Mouse (Mus musculus) midbrain, embryonic 11.5 days (tissue): ENCODE measurements around the gene Fbxl16. TPM values are rescaled to one million over a fixed set of nuclear protein-coding genes. Genes with fewer than 3 reads are reported as not detected.

ENCODE experiments used
- ATAC-seq: fragments of 200-750 bp; cut with Nextera tagmentation; 2 replicates; pipeline ENCODE4 v1.8.0; 2017; ENCODE audit warnings: moderate TSS enrichment, moderate library complexity; ENCODE audit not compliant: low FRiP score
- DNase-seq: peaks from one replicate; pipeline ENCODE4 v3.0.0; 2015; ENCODE audit warnings: low spot score; ENCODE audit errors: missing footprints
- H3K27ac ChIP-seq: fragments of 300-500 bp; sonication (generic); 2 replicates; pipeline ENCODE4 v1.5.1; 2014; ENCODE audit warnings: low read depth, low read length
- H3K27me3 ChIP-seq: fragments of 300-500 bp; sonication (generic); 2 replicates; pipeline ENCODE4 v1.6.1; 2014; ENCODE audit warnings: mild to moderate bottlenecking, low read length, moderate library complexity, mixed read lengths; ENCODE audit not compliant: control insufficient read depth, insufficient read depth
- H3K36me3 ChIP-seq: fragments of 300-500 bp; sonication (generic); 2 replicates; pipeline ENCODE4 v1.6.1; 2014; ENCODE audit warnings: mild to moderate bottlenecking, low read length, moderate library complexity, mixed read lengths; ENCODE audit not compliant: control insufficient read depth, insufficient read depth
- H3K4me1 ChIP-seq: fragments of 300-500 bp; sonication (generic); 2 replicates; pipeline ENCODE4 v1.6.1; 2014; ENCODE audit warnings: low read length; ENCODE audit not compliant: control insufficient read depth, insufficient read depth
- H3K4me2 ChIP-seq: fragments of 300-500 bp; sonication (generic); 2 replicates; pipeline ENCODE4 v1.6.1; 2014; ENCODE audit warnings: mild to moderate bottlenecking, moderate library complexity
- H3K4me3 ChIP-seq: fragments of 300-500 bp; sonication (generic); 2 replicates; pipeline ENCODE4 v1.5.1; 2014; ENCODE audit warnings: low read depth, low read length
- H3K9ac ChIP-seq: fragments of 300-500 bp; sonication (generic); 2 replicates; pipeline ENCODE4 v1.6.1; 2014; ENCODE audit warnings: low read length
- H3K9me3 ChIP-seq: fragments of 300-500 bp; sonication (generic); 2 replicates; pipeline ENCODE4 v1.6.1; 2016; ENCODE audit warnings: low read length; ENCODE audit not compliant: control insufficient read depth
- WGBS: fragments of 180-500 bp; shearing (Covaris S2); extraction: QIAGEN DNeasy Blood & Tissue Kit; methylation state at CpG from one replicate; pipeline ENCODE4 v1.1.7; 2014; 5-methylcytosine and 5-hydroxymethylcytosine counted together
- polyA plus RNA-seq: library from polyadenylated mRNA; unstranded; fragments of >200 nt; fragmentation: Nextera tagmentation; extraction: Ambion mirVana; gene quantifications from 2 replicates; pipeline ENCODE4 v1.2.1, GENCODE M21; 2014

Fbxl16 gene
- polyA plus RNA-seq, 1 experiment from 2014 or later = 11.2 TPM

GRCm38 (mm10) chr17:25839455-25840235, 30.8 kb downstream of the Fbxl16 start:
- 89% methylated on average over 14 of the region's 14 CpGs for WGBS
- no peaks in the 10 kb centered on the region; the same call in 1 of the 2 replicates for H3K27me3 ChIP-seq
- peaks cover 36% of the 10 kb centered on the region for H3K4me1 ChIP-seq
- peaks cover 25% of the 10 kb centered on the region for H3K36me3 ChIP-seq
- H3K27ac ChIP-seq = no peak overlapping the region
- no peak overlapping the region for H3K4me3 ChIP-seq
- H3K4me2 ChIP-seq = no peak overlapping the region
- no peaks in the 10 kb centered on the region for H3K9me3 ChIP-seq
- no peak overlapping the region for H3K9ac ChIP-seq
- DNase-seq = no peak
- ATAC-seq = no peak

- 92% methylated on average over 6 of the region's 6 CpGs for WGBS
- peaks cover 30% of the 10 kb centered on the region for H3K4me1 ChIP-seq
- H3K9ac ChIP-seq = no peak overlapping the region
- peaks cover 27% of the 10 kb centered on the region for H3K36me3 ChIP-seq
- H3K4me2 ChIP-seq = no peak overlapping the region
- H3K9me3 ChIP-seq = no peaks in the 10 kb centered on the region
- no peaks in the 10 kb centered on the region for H3K27me3 ChIP-seq
- ATAC-seq (no peak), DNase-seq (no peak)
- H3K27ac ChIP-seq = no peak overlapping the region
- H3K4me3 ChIP-seq = no peak overlapping the region
Observed at GRCm38 (mm10) chr17:25840519-25840918, 31.6 kb downstream of the Fbxl16 start.

- Histone ChIP-seq H3K27me3 (no peaks in the 10 kb centered on the region), H3K36me3 (peaks cover 27% of the 10 kb centered on the region), H3K4me2 (no peak within 1 kb of the TSS), H3K4me1 (peaks cover 24% of the 10 kb centered on the region), H3K9ac (no peak within 1 kb of the TSS), H3K4me3 (no peak within 1 kb of the TSS), H3K9me3 (no peaks in the 10 kb centered on the region), H3K27ac (no peak within 1 kb of the TSS)
- 95% methylated on average over 22 of the region's 22 CpGs for WGBS
- DNase-seq (no peak), ATAC-seq (no peak)
Observed at GRCm38 (mm10) chr17:25841117-25841880, 32.4 kb downstream of the Fbxl16 start, which contains the start of gene Gm20683. Gm20683 (minus strand) TSS chr17:25841763.

- H3K4me2 ChIP-seq = no peak overlapping the region
- no peak overlapping the region for H3K4me3 ChIP-seq
- no peak overlapping the region for H3K9ac ChIP-seq
- 85% methylated on average over 3 of the region's 3 CpGs for WGBS
- peaks cover 12% of the 10 kb centered on the region for H3K4me1 ChIP-seq
- DNase-seq (no peak), ATAC-seq (no peak)
- H3K36me3 ChIP-seq = peaks cover 27% of the 10 kb centered on the region
- H3K27me3 ChIP-seq = no peaks in the 10 kb centered on the region
- no peak overlapping the region for H3K27ac ChIP-seq
- no peaks in the 10 kb centered on the region for H3K9me3 ChIP-seq
Observed at GRCm38 (mm10) chr17:25842509-25842908, 33.6 kb downstream of the Fbxl16 start.

GRCm38 (mm10) chr17:25843122-25843521, 34.2 kb downstream of the Fbxl16 start:
- peak overlapping the region; percentile 90; the same call in 1 of the 2 replicates for H3K4me3 ChIP-seq
- peak overlapping the region; percentile 94 for H3K4me2 ChIP-seq
- no peaks in the 10 kb centered on the region for H3K27me3 ChIP-seq
- H3K9ac ChIP-seq = peak overlapping the region; percentile 89; the same call in 1 of the 2 replicates
- H3K9me3 ChIP-seq = no peaks in the 10 kb centered on the region
- DNase-seq (no peak), ATAC-seq (no peak)
- H3K27ac ChIP-seq = no peak overlapping the region
- peaks cover 27% of the 10 kb centered on the region for H3K36me3 ChIP-seq
- 97% methylated on average over 4 of the region's 4 CpGs for WGBS
- peaks cover 8% of the 10 kb centered on the region for H3K4me1 ChIP-seq

- peak overlapping the region; percentile 94 for H3K4me2 ChIP-seq
- H3K4me3 ChIP-seq = peak overlapping the region; percentile 90
- peaks cover 26% of the 10 kb centered on the region for H3K36me3 ChIP-seq
- ATAC-seq (peak; percentile 45; the same call in 1 of the 2 replicates), DNase-seq (no peak)
- H3K4me1 ChIP-seq = peaks cover 8% of the 10 kb centered on the region
- H3K27me3 ChIP-seq = no peaks in the 10 kb centered on the region
- H3K9me3 ChIP-seq = no peaks in the 10 kb centered on the region
- H3K9ac ChIP-seq = peak overlapping the region; percentile 89
- WGBS = 5% methylated on average over 33 of the region's 38 CpGs
- H3K27ac ChIP-seq = no peak overlapping the region; the same call in 1 of the 2 replicates
Observed at GRCm38 (mm10) chr17:25843636-25844395, 34.9 kb downstream of the Fbxl16 start.

- 1% methylated on average over 21 of the region's 21 CpGs for WGBS
- peak within 1 kb of the TSS; percentile 89 for H3K9ac ChIP-seq
- ATAC-seq = peak; percentile 96
- H3K27ac ChIP-seq = no peak within 1 kb of the TSS; the same call in 1 of the 2 replicates
- peak within 1 kb of the TSS; percentile 94 for H3K4me2 ChIP-seq
- no peaks in the 10 kb centered on the region for H3K9me3 ChIP-seq
- H3K27me3 ChIP-seq = no peaks in the 10 kb centered on the region
- peak within 1 kb of the TSS; percentile 90 for H3K4me3 ChIP-seq
- H3K36me3 ChIP-seq = peaks cover 23% of the 10 kb centered on the region
- peak; percentile 99 for DNase-seq
- H3K4me1 ChIP-seq = peaks cover 8% of the 10 kb centered on the region
Observed at GRCm38 (mm10) chr17:25844396-25844901, 35.6 kb downstream of the Fbxl16 start, which contains the start of gene Rhot2. Rhot2 (minus strand) TSS chr17:25844851.

GRCm38 (mm10) chr17:25860229-25860628, 51.3 kb downstream of the Fbxl16 start:
- no peaks in the 10 kb centered on the region for H3K9me3 ChIP-seq
- peak overlapping the region; percentile 84 for H3K9ac ChIP-seq
- no peak overlapping the region for H3K27ac ChIP-seq
- H3K4me3 ChIP-seq = peak overlapping the region; percentile 63
- H3K36me3 ChIP-seq = no peaks in the 10 kb centered on the region
- 84% methylated on average over 6 of the region's 6 CpGs for WGBS
- peak overlapping the region; percentile 86 for H3K4me2 ChIP-seq
- DNase-seq = no peak
- ATAC-seq = no peak
- peaks cover 17% of the 10 kb centered on the region for H3K4me1 ChIP-seq
- no peaks in the 10 kb centered on the region for H3K27me3 ChIP-seq
